Mouse (Mus musculus) liver, postnatal 0 days (tissue): Measurements from ENCODE around the gene Cyp27b1.
"Not testable (repeated sequence)": the region's sequence is repeated elsewhere in the genome, so short reads cannot be mapped to it uniquely, and the experiment has no call there.

ENCODE experiments used
- CTCF ChIP-seq: sonication (generic); IDR thresholded peaks from 2 replicates; pipeline ENCODE4 v1.5.1; 2016; ENCODE audit warnings: antibody characterized with exemption, low read depth
- EP300 ChIP-seq: IDR thresholded peaks from 2 replicates; pipeline ENCODE4 v1.6.1; 2016; ENCODE audit warnings: antibody characterized with exemption, low read depth, mild to moderate bottlenecking

DNA sequence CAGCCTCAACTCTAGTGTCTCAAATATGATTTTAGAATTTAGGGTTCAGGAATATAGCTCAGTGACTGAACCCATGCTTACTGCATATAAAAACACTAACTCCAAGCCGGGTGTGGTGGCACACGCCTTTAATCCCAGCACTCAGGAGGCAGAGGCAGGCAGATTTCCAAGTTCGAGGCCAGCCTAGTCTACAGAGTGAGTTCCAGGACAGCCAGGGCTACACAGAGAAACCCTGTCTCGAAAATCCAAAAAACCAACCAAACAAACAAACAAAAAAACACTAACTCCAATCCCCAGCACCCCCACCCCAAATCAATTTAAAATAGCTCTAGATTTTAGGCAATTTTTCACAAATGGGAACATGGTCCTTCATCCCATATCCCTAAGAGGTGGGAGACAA, 14.1 kb downstream of the Cyp27b1 start:
- TF ChIP-seq CTCF, EP300: not testable (repeated sequence)
